Mouse (Mus musculus) left cerebral cortex, adult 2 months (tissue): ENCODE measurements at regions not wholly inside any gene's neighbourhood (a gene's known extent, or its start where the extent isn't known, plus 50 kb on each side); places are given as distances from the start of the nearest gene placed in this dataset.
"Not testable (repeated sequence)": the region's sequence is repeated elsewhere in the genome, so short reads cannot be mapped to it uniquely, and the experiment has no call there.

Experiments
- DNase-seq, 2 experiments: peaks; one replicate each; pipeline ENCODE4 v3.0.0; 2021 to 2022; ENCODE audit warnings: low spot score in 2 of 2, mixed read lengths in 1 of 2; ENCODE audit errors: extremely low spot score in 1 of 2
- H3K27ac ChIP-seq: fragments of 200-600 bp; 2 replicates; pipeline ENCODE4 v1.8.1; 2022
- H3K4me3 ChIP-seq: fragments of 200-600 bp; 2 replicates; pipeline ENCODE4 v1.8.1; 2022
- CTCF ChIP-seq: fragments of 200-600 bp; IDR thresholded peaks from 2 replicates; pipeline ENCODE4 v1.8.1; 2022; ENCODE audit warnings: antibody characterized with exemption, mild to moderate bottlenecking, moderate library complexity
- intact Hi-C: fragments of 180-260 bp; cut with DNase I; formaldehyde crosslinking; loops from one replicate; pipeline ENCODE4 v1.15.1; 2025

DNA sequence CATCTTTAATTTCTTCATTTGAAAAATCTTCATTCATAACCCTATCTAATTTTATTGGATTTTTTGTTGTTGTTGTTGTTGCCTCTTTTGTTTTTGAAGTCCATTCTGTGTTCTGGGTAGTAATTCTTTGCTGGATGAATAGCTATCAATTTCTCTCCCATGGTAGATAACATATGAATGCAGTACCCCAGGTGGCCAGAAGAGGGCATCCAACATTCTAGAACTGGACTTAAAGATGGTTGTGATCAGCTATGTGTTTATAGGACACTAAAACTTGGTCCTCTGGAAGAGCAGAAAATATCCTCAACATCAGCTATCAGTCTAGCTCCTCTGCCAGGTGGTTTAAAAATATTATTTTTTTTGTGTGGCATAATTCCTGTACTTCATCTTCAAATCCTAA lies 73.0 kb downstream of the Prl2c3 start:
- H3K27ac ChIP-seq, H3K4me3 ChIP-seq, intact Hi-C loops, DNase-seq: not testable (repeated sequence)
- TF ChIP-seq CTCF = peak; percentile 28

DNA sequence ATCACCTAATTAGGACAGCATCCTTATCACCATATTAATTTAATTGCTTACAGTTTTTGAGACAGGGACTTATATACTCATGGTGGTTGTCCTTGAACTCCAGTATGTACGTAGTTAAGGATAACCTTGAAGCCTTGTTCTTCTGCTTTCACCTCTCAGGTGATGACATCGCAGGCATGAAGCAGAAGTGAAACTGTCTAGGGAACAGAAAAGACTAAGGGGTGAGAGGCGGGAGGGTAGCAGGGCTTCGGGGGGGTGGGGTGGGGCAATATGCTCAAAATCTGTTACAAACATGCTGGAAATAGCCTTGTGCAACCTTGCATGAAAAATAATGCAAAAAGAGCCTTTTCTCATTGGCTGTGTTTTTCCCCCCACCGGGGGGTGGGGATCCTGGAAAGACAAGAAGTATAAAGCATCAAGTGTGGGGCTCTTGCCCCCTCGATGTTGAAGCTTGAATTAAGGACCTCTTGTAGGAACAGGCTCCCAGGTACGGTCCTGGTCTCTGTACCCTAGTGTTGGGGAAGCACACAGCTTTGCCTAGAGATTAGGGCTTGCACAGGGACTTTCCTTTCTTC lies 81.8 kb downstream of the Prl2c3 start:
- H3K4me3 ChIP-seq, H3K27ac ChIP-seq, intact Hi-C loops, DNase-seq: not testable (repeated sequence)

GRCm38 (mm10) chr13:12711471-12712273 lies 88.2 kb downstream of the Prl2c3 start:
- no peak overlapping the region for H3K27ac ChIP-seq
- no peak overlapping the region for H3K4me3 ChIP-seq
- DNase-seq = no peak
- intact Hi-C loops = no loop called here
- no peak for TF ChIP-seq CTCF

GRCm38 (mm10) chr13:12702804-12703612 lies 96.9 kb downstream of the Prl2c3 start:
- intact Hi-C loops, DNase-seq, H3K27ac ChIP-seq, H3K4me3 ChIP-seq: not testable (repeated sequence)

GRCm38 (mm10) chr13:12702111-12702803 lies 97.6 kb downstream of the Prl2c3 start:
- DNase-seq, H3K4me3 ChIP-seq, H3K27ac ChIP-seq, intact Hi-C loops: not testable (repeated sequence)

DNA sequence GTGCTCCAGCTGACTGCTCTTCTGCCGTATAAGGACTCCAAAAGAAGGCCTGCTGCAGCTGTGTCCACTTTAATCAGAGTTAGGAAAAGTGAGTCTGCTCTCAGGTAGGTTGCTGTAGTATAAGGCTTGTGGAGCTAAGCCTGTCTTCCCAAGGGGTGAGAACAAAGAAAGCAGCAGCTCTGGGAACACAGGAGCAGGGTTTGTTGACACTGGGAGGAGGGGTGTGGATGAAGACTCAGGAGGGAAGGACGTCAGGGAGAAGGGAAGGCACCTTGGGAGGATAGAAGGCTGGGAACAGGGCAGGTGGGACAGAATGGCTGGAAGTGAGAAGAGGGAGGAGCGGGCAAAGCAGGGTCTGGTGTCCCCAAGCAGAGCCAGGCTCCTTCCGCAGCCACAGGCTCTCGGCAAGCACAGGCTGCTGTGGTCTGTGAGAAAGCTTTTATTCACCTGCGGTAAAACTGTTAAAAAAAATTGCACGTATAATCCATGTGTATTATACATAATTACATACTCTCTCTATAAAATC lies 106.2 kb downstream of the Prl2c3 start:
- H3K4me3 ChIP-seq, DNase-seq, H3K27ac ChIP-seq, intact Hi-C loops: not testable (repeated sequence)

GRCm38 (mm10) chr13:12688778-12689177 lies 111.1 kb downstream of the Prl2c3 start:
- DNase-seq, H3K4me3 ChIP-seq, H3K27ac ChIP-seq, intact Hi-C loops: not testable (repeated sequence)

DNA sequence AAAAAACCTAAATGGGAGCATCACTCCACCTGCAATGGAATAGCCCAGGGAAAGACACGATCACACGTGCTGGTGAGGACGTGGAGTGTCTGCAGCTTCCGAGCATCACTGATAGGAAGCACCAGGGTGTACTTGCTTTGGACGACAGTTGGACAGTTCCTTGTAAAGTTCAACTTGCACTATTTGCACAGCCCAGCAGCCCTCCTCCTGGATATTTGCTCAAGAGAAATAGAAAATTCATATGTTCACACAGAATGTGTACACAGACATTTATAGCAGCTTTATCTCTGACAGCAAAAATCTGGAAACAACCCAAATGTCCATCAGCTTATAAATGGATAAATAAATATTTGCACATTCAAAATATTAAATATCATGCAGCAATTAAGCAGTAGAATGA lies 111.7 kb downstream of the Prl2c3 start:
- intact Hi-C loops, H3K27ac ChIP-seq, DNase-seq, H3K4me3 ChIP-seq: not testable (repeated sequence)

- H3K27ac ChIP-seq, H3K4me3 ChIP-seq, DNase-seq: not testable (repeated sequence)
- intact Hi-C loops = loop anchor here (2.0 kb wide), 1 partner anchor 208 kb away; no protein-coding TSS in a partner anchor
Measured at GRCm38 (mm10) chr13:12680954-12681571, 115.4 kb downstream of the Ero1lb start.

GRCm38 (mm10) chr13:12680283-12680953 lies 114.7 kb downstream of the Ero1lb start:
- H3K4me3 ChIP-seq, H3K27ac ChIP-seq: not testable (repeated sequence)
- intact Hi-C loops = loop anchor here (2.0 kb wide), 1 partner anchor 208 kb away; no protein-coding TSS in a partner anchor
- TF ChIP-seq CTCF = peak; percentile 45
- DNase-seq = peak; percentile 46 to 47

DNA sequence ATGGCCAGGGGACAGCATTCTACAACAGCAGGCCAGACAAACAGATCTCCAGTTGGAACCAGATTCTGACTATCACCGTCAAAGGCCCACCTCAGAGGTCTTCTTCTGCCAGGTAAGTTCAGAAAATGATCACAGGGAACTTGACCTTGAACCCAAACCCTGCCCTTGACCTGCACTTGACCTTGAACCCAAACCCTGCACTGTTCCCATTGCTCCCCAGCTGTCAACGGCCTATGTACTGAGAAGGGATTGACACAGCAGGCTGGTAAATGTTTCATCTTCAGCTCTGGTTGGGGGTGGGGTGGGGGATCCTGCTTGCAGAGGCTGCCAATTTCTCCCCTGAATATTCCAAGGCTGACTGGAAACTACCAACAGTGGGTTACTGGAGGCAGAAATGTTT lies 111.7 kb downstream of the Ero1lb start:
- intact Hi-C loops = no loop called here
- Histone ChIP-seq H3K27ac (no peak overlapping the region), H3K4me3 (no peak overlapping the region)
- TF ChIP-seq CTCF = no peak
- DNase-seq = no peak

DNA sequence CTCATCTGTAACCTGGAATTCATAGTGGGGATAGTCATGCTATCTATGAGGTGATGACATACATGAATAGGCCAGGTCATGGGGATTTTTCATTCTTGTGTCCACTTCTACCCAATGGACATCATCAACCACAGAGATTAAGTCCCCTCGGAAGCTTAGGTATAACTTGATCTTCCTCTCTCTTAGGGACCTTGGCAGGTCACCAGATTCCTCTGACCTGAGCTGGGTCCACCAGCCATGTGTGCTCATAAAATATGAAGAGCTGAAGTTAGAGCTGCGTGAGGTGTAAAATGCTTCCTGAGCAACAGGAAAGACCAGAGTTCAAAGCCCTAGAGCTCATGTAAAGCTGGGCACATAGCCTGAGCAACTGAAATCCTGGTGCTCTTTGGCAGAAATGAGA lies 105.3 kb downstream of the Ero1lb start:
- H3K27ac ChIP-seq, intact Hi-C loops, H3K4me3 ChIP-seq, DNase-seq: not testable (repeated sequence)

DNA sequence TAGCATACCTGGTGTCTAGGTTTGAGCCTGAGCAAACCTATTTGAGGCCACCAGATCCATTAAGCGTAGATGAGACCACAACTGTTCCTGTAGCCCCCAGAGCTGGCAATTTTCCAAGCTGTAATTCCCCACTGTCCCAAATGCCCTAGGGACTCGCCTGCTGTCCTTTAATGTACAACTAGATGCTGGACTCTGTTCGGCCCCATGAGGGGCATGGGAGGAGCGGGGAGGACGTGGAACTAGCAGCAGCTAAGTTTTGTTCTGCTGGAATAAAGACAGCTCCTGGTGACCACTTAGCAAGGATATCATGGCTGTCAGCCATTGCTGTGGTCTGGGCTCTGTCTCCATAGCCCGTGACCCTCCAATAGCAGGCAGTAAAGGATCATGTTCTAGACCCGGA lies 103.1 kb downstream of the Ero1lb start:
- DNase-seq, intact Hi-C loops, H3K27ac ChIP-seq, H3K4me3 ChIP-seq: not testable (repeated sequence)

DNA sequence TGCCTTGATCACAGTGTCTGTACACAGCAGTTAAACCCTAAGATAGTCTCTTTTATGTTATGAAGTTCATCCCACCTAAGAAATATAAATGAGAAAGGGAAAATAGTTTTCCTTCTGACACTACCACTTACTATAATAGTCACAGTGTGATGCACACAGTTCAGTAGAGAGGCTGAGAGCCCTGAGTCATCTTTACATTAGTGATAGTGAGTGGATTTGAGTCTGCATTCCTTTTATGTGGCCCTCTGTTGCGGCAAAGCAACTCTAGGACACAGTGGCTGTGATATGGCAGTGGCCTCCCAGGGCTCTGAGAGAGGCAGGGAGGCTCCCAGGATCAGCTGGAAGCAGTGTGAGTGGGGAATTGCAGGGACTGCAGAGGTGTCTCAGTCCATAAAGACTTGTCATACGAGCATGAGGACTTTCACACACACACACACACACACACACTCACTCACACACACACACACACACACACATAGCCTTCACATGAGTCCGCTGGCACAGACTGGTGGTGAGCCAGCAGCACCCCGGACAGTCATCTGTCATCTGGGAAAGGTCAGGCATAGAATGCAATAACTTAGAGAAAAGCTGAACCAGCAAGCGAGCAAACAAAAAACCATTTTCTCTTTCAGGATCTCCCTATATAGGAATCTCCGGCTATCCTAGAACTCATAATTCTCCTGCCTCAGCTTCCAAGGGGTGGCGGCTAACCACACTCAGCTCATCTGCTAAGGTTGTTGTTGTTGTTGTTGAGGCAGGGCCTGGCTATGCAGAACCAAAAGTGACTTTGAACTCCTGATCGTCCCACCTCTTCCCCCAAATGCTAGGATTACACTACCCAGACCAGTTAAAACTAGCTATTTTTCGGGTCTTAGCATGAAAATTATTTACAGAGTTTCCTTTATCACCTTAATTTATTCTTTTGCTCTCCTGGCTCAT lies 102.3 kb downstream of the Ero1lb start:
- H3K4me3 ChIP-seq, DNase-seq, intact Hi-C loops, H3K27ac ChIP-seq: not testable (repeated sequence)
